Mouse (Mus musculus) liver, embryonic 14.5 days (tissue): Measurements from ENCODE around the gene Igfbp2. TPM values are rescaled to one million over a fixed set of nuclear protein-coding genes. Genes with fewer than 3 reads are reported as not detected.

Source experiments
- ATAC-seq: fragments of 200-750 bp; cut with Nextera tagmentation; 2 replicates; pipeline ENCODE4 v1.8.0; 2017; ENCODE audit warnings: moderate number of reproducible peaks, mild to moderate bottlenecking, moderate library complexity; ENCODE audit not compliant: insufficient read depth
- DNase-seq, 3 experiments: peaks; one replicate each; pipeline ENCODE4 v3.0.0-alpha.2; 2012 to 2013; ENCODE audit warnings: low read depth in 3 of 3, low spot score in 3 of 3
- H3K27ac ChIP-seq: fragments of 300-500 bp; sonication (generic); 2 replicates; pipeline ENCODE4 v1.5.1; 2014; ENCODE audit warnings: moderate library complexity, mild to moderate bottlenecking, control low read depth, inconsistent platforms
- H3K27me3 ChIP-seq: fragments of 300-500 bp; sonication (generic); 2 replicates; pipeline ENCODE4 v1.6.1; 2014; ENCODE audit warnings: mild to moderate bottlenecking, low read length, moderate library complexity; ENCODE audit not compliant: control insufficient read depth, insufficient read depth
- H3K36me3 ChIP-seq: fragments of 300-500 bp; sonication (generic); replicated peaks from 2 replicates; pipeline ENCODE4 v1.6.1; 2014; ENCODE audit warnings: low read depth; ENCODE audit not compliant: control insufficient read depth, insufficient read depth
- H3K4me1 ChIP-seq, 2 experiments: fragments of 200-500 bp in 1 of 2; fragments of 300-500 bp in 1 of 2; sonication (generic) in 1 of 2; replicated peaks; 2 replicates each; pipeline ENCODE4 v1.6.1; 2012 to 2014; ENCODE audit warnings: antibody characterized with exemption in 1 of 2, inconsistent platforms in 1 of 2, low read length in 1 of 2; ENCODE audit not compliant: control insufficient read depth in 2 of 2, insufficient read depth in 2 of 2
- H3K4me2 ChIP-seq: fragments of 300-500 bp; sonication (generic); 2 replicates; pipeline ENCODE4 v1.6.1; 2014; ENCODE audit warnings: low read depth, mild to moderate bottlenecking, control low read depth, moderate library complexity
- H3K4me3 ChIP-seq, 2 experiments: fragments of 200-500 bp in 1 of 2; fragments of 300-500 bp in 1 of 2; sonication (generic) in 1 of 2; 2 replicates each; pipeline ENCODE4 v1.5.1; 2012 to 2014; ENCODE audit warnings: low read depth in 2 of 2, low read length in 2 of 2, mild to moderate bottlenecking in 2 of 2, control low read depth in 1 of 2, inconsistent platforms in 1 of 2, moderate library complexity in 1 of 2; ENCODE audit not compliant: insufficient read depth in 1 of 2
- H3K9ac ChIP-seq: fragments of 300-500 bp; sonication (generic); replicated peaks from 2 replicates; pipeline ENCODE4 v1.6.1; 2014; ENCODE audit warnings: mild to moderate bottlenecking, control low read depth, moderate library complexity
- H3K9me3 ChIP-seq: fragments of 300-500 bp; sonication (generic); 2 replicates; pipeline ENCODE4 v1.6.1; 2016; ENCODE audit warnings: low read length, mixed read lengths; ENCODE audit not compliant: control insufficient read depth
- CTCF ChIP-seq: IDR thresholded peaks from 2 replicates; pipeline ENCODE4 v1.5.1; 2016; ENCODE audit warnings: antibody characterized with exemption, low read depth, control low read depth
- EP300 ChIP-seq: IDR thresholded peaks from 2 replicates; pipeline ENCODE4 v1.6.1; 2016; ENCODE audit warnings: antibody characterized with exemption, low read depth
- WGBS: fragments of 180-500 bp; shearing (Covaris S2); extraction: QIAGEN DNeasy Blood & Tissue Kit; methylation state at CpG from one replicate; pipeline ENCODE4 v1.1.7; 2014; ENCODE audit not compliant: insufficient replicate concordance; 5-methylcytosine and 5-hydroxymethylcytosine counted together
- polyA plus RNA-seq, 2 experiments: library from polyadenylated mRNA; depleted of rRNA in 1 of 2; stranded (reverse) in 1 of 2; unstranded in 1 of 2; fragments of >200 nt; fragmentation: Nextera tagmentation in 1 of 2; extraction: Ambion mirVana in 1 of 2; gene quantifications; 2 replicates each; pipeline versions ENCODE4 v1.2.1 to v1.2.3; 2012 to 2014

The Igfbp2 gene
- polyA plus RNA-seq, 2 experiments, result 2.3 to 2.4 TPM

- Histone ChIP-seq H3K9ac (no peak overlapping the region), H3K27me3 (no peaks in the 10 kb centered on the region), H3K4me1 (no peaks in the 10 kb centered on the region), H3K4me3 (no peak overlapping the region), H3K27ac (no peak overlapping the region), H3K4me2 (no peak overlapping the region), H3K9me3 (no peaks in the 10 kb centered on the region), H3K36me3 (no peaks in the 10 kb centered on the region)
- WGBS, result 39% methylated on average over 3 of the region's 3 CpGs
- TF ChIP-seq CTCF, result no peak
- TF ChIP-seq EP300, result no peak
- DNase-seq, result no peak
- ATAC-seq, result no peak
These were observed 33.6 kb upstream of the Igfbp2 start for GRCm38 (mm10) chr1:72790670-72791069.

DNA sequence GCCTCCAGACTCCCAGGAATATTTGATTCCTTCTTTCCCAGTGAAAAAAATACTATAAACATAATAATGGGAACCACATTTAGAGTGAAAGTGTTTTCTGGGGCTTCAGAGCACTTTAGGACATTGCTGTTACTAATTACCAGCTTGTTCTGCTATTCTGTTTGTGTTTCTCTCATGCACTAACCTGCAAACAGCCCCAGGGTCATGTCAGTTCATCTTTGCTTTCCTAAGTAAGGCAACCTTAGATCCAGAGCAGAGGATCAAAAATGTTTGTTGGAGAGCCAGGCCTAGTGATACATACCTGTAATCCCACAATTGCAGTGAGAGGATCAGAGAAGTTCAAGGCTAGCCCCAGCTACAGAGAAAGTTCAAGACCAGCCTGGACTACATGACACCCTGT lies 32.6 kb upstream of the Igfbp2 start:
- Histone ChIP-seq H3K27me3 (no peaks in the 10 kb centered on the region), H3K4me2 (no peak overlapping the region), H3K36me3 (no peaks in the 10 kb centered on the region), H3K9me3 (no peaks in the 10 kb centered on the region), H3K4me1 (no peaks in the 10 kb centered on the region), H3K4me3 (no peak overlapping the region), H3K9ac (no peak overlapping the region), H3K27ac (no peak overlapping the region)
- DNase-seq (no peak), ATAC-seq (no peak)
- no peak for TF ChIP-seq CTCF
- TF ChIP-seq EP300, result no peak

GRCm38 (mm10) chr1:72792262-72792661 lies 32.0 kb upstream of the Igfbp2 start:
- TF ChIP-seq CTCF (no peak), EP300 (no peak)
- no peak for ATAC-seq
- DNase-seq, result no peak
- no peak overlapping the region for H3K27ac ChIP-seq
- 35% methylated on average over 1 of the region's 1 CpGs for WGBS
- H3K27me3 ChIP-seq, result no peaks in the 10 kb centered on the region
- no peak overlapping the region for H3K4me2 ChIP-seq
- H3K36me3 ChIP-seq, result no peaks in the 10 kb centered on the region
- H3K9ac ChIP-seq, result no peak overlapping the region
- H3K4me1 ChIP-seq, result no peaks in the 10 kb centered on the region
- H3K9me3 ChIP-seq, result no peaks in the 10 kb centered on the region
- H3K4me3 ChIP-seq, result no peak overlapping the region

GRCm38 (mm10) chr1:72793230-72793629 lies 31.1 kb upstream of the Igfbp2 start:
- Histone ChIP-seq H3K4me3 (no peak overlapping the region), H3K4me1 (no peaks in the 10 kb centered on the region), H3K27me3 (no peaks in the 10 kb centered on the region), H3K36me3 (no peaks in the 10 kb centered on the region), H3K4me2 (no peak overlapping the region), H3K9me3 (no peaks in the 10 kb centered on the region), H3K9ac (no peak overlapping the region), H3K27ac (no peak overlapping the region)
- no peak for TF ChIP-seq EP300
- TF ChIP-seq CTCF, result no peak
- DNase-seq (no peak), ATAC-seq (no peak)

DNA sequence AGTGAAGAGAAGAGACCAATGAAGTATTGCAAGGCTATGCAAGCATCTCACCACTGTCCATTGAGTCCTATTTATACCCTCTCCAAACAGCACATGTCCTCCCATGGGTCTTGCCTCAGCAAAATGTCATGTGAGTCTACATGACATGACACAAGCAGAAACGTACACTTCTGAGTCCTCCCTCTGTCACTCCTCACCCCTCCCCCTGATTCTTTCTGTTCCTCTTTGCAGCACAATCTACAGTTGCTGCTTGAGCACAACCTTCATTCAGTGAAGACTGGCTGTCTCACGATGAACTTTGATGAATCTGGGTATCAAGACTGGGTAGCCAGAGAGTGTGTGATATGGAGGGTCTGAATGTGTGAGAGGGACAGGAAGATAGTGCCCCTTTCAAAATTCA lies 28.2 kb upstream of the Igfbp2 start:
- WGBS, result 48% methylated on average over 2 of the region's 2 CpGs
- H3K4me2 ChIP-seq, result no peak overlapping the region

More for the DNA sequence above, 28.2 kb upstream of the Igfbp2 start:
- TF ChIP-seq EP300, result no peak
- TF ChIP-seq CTCF, result no peak
- Histone ChIP-seq H3K9me3 (no peaks in the 10 kb centered on the region), H3K9ac (no peak overlapping the region), H3K27ac (no peak overlapping the region), H3K4me1 (no peaks in the 10 kb centered on the region), H3K36me3 (no peaks in the 10 kb centered on the region), H3K27me3 (no peaks in the 10 kb centered on the region), H3K4me3 (no peak overlapping the region)
- ATAC-seq (no peak), DNase-seq (no peak)
